Mouse (Mus musculus): Measurements from ENCODE around the gene Diaph3. TPM values are rescaled to one million over a fixed set of nuclear protein-coding genes. Genes with fewer than 3 reads are reported as not detected.

Diaph3 gene
- 1 to 10 TPM; 2.8 to 3.2 TPM for total RNA-seq (2021)
- long read RNA-seq, experiment 1, transcript Diaph3-204 (2 exons, 682 nt), result major isoform, 5 of 5 reads
- long read RNA-seq, experiment 1, partial matches to known transcripts, result 0 of 5 reads
- long read RNA-seq, experiment 1, other reads (novel, unspliced or antisense), result 0 of 5 reads
- long read RNA-seq, experiment 2, partial matches to known transcripts, result 1 of 4 reads
- long read RNA-seq, experiment 2, other reads (novel, unspliced or antisense), result 1 of 4 reads

DNA sequence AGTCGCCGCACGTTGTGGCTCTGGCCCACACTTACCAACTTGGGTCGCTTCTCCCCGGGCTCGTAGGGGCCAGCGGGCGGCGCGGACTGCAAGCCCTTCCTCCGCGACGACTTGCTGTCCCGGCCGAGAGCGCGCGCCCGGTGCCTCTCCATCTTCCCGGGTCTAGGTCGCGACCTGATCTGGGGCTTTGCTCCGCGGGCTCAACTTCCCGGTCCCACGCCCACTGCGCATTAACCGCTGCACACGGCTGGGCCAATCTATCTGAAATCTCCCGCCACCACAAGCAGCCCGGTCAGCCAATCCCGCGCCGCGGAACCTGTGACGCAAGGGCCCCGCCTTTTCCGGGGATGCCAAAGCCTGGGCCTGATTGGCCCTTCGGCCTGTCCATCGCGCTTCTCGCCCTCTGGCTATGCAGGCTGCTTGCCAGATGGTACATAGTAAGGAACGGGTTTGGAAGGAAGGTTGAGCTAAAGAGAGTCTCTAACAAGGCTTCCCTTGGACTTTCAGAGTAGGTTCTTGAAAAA, at the start of gene Diaph3:
Gene Diaph3, minus strand, starts transcription at position 273 of the 524 bp plus-strand sequence.
- peak; percentile 96 to 97 for DNase-seq (ENCODE audit: low spot score in 2 of 2)

DNA sequence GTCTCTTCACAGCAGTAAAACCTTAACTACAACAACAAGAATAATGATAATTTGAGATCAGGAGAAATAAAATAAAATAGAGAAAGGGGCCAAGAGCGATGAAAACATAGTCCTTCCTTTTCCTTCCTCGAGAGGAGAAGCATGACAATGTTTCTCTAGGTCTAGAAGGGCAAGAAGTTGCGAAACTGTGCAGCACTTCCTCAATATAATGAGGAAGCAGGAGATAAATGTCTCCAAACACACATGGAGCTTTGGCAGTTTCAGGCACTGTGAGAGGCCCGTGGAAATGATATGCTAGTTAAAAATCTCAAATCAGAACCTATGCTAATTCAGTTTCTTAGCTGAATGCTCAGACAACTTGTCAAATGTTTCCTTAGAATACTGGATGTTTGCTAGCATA, 49.6 kb upstream of the Diaph3 start:
- DNase-seq (ENCODE audit: low spot score in 2 of 2), result no peak

DNA sequence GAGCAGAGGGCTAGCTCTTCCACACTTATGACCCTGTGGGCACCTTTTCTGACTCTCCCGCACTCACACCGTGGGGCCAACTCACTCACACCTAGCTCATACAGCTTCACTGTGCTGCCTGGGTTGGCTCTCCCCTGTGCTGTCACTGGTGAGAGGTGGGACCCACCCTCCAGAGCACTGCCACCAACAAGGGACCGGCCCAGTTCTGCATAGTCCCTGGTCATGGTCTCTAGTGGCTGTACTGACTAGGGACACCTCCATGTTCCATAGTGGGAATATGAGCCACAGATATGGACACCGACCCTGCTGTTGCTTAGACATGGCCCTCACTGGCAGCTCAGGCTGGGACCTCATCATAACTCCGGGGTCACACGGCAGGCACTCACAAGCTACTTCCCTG, 30.5 kb upstream of the Diaph3 start:
- no peak for DNase-seq (ENCODE audit: low spot score in 2 of 2)

DNA sequence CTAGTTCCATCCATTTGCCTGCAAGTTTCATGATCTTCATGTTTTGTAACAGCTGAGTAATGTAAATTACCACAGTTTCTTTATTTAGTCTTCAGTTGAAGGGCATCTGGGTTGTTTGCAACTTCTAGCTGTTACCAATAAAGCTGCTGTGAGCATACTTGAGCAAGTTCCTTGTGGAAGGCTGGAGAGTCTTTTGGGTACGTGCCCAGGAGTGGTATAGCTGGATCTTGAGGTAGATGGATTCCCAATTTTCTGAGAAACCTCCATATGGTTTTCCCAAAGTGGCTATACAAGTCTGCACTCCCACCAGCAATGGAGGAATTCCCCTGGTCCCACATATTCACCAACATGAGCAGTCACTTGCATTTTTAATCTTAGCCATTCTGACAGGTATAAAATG, 28.1 kb upstream of the Diaph3 start:
- DNase-seq (ENCODE audit: low spot score in 2 of 2), result peak; percentile 13 to 23

DNA sequence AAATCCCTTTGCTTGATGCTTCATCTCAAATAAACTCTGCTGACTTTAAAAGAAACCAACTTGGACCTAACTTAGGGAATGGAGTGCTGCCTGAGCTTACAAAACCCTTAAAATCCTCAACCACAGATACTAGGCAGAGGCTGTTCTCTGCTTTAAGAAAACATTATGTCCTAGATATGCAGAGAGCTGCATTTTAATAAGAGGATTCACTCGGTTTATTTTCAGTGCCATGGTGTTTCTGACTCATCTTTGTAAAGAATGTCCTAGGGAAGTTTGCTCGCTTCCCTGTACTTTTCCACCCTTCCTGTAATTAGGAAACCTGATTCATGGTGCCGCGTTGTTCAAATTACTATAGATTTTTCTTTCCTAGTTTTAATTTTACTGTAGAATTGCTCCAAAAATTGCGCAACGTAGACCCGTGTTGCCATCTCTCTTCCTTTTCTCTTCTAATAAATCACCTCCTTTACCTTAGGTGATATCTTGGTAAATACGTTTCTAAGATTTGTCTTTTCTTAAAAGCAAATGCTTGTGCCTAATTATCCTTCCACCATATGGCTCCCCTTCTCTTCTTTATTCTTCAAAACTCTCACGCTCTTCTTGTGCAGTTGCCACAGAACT, 14.7 kb upstream of the Diaph3 start:
- DNase-seq (ENCODE audit: low spot score in 2 of 2), result peak in 1 of 2 experiments; percentile 17

DNA sequence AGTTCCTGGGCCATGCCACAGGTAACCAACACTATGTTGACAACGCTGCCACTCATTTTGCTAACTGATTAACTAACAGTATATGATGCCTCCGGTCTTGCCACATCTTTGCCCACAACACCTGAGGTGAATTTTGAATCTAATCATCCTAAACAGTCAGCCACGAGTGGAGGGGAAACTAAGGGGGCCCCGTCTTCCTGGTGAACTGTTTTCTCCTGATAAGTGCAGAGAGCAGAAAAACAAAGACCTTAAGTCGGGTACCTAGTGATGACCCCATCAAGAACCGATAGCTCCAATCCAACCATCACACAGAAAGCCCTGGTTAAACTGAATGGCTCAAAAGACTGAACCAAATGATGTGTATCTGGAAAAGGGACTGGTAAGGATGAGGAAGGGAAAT, 8.6 kb upstream of the Diaph3 start:
- DNase-seq (ENCODE audit: low spot score in 2 of 2), result no peak

DNA sequence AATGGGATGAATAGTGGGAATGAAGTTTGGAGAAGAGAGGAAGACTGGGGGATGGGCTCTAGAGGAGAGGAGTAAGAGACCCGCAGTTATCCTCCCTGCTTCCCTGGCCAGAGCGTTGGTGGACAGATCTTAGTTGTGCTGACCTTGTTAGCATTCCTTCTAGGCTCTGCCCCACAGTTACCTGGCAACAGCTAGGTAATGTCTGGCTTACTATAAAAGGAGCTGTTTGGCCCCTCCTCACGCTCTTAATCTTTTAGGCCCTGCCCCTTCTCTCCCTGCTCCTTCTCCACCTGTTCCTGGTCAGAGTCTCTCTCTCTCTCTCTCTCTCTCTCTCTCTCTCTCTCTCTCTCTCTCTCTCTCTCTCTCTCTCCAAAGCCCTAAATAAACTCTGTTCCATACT, 5.7 kb upstream of the Diaph3 start:
- DNase-seq (ENCODE audit: low spot score in 2 of 2), result no peak

DNA sequence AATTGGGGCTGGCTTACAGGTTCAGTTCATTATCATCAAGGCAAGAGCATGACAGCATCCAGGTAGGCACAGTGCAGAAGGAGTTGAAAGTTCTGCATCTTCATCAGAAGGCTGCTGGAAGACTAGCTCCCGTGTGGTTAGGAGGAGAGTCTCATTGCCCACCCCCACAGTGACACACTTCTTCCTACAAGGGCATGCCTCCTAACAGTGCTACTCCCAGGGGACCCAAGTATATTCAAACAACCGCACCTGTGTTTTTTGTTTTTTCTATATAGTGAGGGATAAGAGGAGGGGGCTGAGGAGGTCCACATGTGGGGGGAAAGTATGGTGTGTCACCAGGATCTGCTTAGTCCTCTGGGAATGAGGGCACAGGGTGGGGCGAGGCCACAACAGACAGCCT, 4.3 kb upstream of the Diaph3 start:
- no peak for DNase-seq (ENCODE audit: low spot score in 2 of 2)

DNA sequence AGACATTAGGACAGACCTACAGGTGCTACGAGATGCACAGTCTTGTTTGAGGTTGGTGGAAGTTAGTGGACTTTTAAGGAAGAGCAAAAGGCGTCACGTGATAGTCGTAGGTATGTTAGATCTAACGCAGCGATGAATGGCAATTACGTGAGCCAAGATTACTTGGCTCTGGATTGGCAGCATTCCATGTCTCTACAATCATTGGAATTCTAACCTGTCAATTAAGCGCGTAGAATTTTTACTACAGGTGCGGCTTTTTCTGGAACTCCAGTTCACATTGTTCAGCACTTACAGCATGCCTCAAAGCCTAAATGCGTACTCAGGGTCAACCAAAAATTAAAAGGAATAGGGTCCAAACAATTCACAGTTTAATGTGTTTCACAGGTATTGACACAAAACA, 742 bp upstream of the Diaph3 start:
- DNase-seq (ENCODE audit: low spot score in 2 of 2), result no peak

DNA sequence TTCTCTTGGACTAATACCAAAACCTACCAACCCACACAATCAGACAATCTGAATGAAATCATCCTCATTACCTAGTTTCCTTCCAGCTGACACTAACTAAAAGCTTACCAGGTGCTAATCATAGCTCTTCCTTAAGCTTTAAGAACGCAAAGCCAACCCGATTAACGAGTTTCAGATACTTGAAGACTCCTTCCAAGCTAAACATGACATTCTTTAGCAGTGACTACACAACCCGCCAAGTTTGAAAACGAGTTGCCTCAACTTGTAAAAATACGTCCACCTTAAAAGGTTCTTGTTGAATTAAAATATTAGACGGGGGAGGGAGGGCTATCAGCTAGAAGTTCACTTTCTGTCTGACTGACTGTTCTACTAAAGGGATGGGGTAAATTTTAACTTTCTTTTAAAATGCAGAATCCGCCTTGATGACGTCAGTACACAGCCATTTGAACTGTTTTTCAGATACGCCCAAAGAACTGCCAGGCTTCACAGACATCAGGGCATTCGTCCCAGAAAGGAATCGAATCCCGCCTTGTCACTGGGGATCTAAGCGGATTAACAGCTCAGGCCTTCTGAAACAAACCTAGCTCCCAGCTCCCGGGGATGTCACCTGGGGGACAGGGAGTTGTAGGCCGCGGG, 590 bp downstream of the Diaph3 start:
- DNase-seq (ENCODE audit: low spot score in 2 of 2), result no peak

DNA sequence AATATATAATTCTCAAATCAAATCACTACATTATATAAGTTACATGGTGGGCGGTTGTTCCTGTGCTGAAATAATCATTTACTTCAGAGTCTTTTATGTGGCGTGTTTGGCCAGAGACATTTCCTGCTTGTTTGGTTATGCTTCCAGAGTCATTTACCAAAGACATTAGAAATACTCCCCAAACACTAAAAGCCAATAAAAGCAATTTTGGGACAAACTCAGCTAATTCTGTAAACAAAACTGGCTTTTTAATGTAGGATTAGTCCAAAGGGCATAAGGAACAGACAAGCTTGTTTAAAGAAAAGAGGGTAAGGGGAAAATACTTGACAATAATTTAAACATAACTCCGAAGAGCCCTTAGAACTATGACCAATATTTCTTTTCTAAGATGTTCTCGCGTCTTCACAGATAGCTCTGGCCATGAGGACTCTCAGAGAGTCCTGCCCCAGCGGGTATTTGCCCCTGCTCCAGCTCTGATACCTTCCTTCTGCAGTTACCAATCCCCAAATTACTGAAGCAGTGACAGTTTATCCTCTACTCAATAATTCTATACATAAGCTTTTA, 14.9 kb downstream of the Diaph3 start:
- DNase-seq (ENCODE audit: low spot score in 2 of 2), result no peak

DNA sequence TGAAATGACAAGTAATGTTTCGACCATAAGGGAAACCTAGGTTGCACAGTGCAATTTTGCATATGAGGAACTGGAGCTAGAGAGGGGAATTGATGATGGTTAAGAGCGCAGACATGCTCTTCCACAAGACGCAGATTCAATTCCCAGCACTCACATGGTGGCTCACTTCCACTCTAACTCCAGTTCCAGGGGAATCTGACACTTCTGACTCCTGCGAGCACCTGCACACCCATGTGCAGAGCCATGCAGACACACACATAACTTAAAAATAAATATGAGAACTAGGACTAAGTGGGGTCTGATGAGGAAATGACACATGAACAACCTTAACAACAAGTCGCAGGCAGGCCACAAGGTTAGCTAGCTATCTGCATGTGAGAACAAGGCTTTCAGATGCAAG, 15.5 kb downstream of the Diaph3 start:
- no peak for DNase-seq (ENCODE audit: low spot score in 2 of 2)

DNA sequence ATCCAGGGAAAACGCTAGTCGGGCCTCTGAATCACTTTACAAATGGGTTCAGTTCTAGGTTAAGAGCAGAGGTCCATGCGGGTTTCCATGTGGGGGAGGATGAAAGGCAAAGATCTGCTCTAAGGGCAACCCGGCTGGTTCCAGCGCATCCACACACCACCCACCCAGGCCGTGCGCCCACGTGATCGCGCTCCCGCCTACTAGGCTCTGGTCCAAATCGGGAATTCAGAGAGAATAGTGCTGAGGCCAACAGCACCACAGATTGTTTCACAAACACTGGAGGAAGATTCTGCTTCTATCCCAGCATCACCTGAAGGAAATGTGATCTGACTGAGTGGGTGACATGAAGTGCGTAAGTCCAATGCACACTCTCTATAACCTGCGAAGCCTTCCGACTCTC, 17.9 kb downstream of the Diaph3 start:
- DNase-seq (ENCODE audit: low spot score in 2 of 2), result peak in 1 of 2 experiments; percentile 27

DNA sequence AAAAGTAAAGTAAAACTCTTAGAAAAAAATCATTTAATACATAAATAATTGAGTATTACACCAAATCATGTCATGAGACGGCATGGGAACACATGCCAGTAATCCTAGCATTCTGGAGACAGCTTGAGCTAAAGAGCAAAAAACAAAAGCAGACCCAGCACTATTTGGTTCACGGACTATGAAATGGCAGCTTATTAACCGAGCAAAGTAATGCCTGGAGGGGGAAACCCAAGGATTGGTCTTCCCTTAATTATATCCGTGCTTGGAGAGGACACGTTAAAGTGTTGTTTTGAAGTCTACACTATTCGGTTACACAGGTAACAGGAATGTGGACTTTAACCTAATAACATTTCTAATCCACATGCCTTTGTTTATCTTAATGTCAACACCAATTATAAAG, 19.2 kb downstream of the Diaph3 start:
- no peak for DNase-seq (ENCODE audit: low spot score in 2 of 2)

DNA sequence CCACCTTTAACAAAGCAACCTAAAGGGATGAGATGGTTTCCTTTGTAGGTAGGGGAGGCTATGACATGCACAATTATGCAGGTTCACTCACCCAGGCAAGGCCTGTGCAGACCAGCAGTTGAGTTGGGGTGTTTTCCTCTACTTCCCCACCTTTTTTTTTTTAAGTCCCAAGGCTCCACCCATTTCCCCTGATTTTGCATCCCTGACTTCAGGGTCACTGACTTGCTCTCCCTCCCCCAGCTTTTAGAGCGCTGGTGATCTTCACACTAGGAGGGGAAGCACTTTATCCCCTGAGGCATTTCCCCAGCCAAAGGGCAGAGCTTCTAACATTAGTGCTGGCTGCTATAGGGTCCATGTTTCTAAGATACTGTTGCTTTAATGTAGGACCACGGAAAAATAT, 30.4 kb downstream of the Diaph3 start:
- no peak for DNase-seq (ENCODE audit: low spot score in 2 of 2)

DNA sequence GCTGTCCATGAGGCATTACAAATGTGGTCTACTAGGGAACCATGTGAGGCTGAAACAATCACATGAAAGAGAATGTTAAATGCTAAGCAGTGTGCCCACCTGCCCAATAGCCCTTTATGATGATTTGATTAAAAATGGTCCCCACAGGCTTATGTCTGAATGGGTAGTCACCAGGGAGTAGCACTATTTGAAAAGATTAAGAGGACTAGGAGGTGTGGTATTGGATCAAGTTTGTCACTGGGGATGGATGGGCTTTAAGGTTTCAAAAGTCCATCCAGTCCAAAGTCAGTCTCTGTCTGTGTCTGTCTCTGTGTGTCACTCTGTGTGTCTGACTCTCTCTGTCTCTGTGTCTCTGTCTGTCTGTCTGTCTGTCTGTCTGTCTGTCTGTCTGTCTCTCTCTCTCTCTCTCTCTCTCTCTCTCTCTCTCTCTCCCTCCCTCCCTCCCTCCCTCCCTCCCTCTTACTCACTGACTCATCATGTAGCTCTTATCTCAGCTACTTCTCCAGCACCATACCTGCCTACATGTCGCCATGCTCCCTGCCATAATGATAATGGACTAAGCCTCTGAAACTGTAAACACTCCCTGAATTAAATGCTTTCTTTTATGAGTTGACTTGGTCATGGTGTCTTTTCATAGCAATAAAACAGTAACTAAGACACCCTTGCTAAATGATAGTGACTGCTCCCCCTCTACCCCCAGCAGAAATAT, 41.5 kb downstream of the Diaph3 start:
- no peak for DNase-seq (ENCODE audit: low spot score in 2 of 2)

DNA sequence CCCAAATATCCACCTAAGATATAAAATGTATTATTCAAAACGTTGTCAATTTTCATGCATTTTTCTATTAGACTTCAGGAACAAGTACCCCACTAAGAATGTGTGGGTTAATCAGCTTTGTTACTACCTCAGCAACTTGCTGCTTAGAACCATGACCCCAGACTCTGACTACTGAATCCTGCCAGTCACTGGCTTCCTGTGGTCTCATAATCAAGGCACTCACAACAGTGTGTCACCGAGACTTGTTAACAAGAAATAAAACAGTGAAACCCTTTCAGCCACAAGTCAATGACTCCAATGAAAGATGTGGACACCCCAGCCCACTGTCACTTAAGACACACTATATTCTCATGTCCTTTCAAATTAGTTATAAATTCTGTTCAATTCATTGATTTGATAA, 42.9 kb downstream of the Diaph3 start:
- no peak for DNase-seq (ENCODE audit: low spot score in 2 of 2)

DNA sequence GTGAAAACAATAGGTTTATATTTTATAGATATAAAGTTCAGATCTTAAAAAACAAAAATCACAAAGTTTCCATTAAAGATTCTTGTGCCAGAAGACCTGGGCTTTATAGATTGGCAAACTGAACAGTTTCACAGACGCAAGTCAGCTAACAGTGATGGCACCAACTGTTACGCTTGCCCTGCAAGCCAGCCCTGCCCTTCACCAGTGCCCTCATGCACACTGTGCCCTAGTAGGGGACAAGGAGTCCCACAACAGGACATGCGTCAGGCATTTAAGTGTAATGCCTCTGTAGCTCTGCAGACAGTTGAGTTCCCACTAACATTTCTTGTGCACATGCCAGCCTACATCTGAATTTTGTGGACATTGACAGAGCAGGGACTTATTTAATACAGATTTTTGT, 49.5 kb downstream of the Diaph3 start:
- no peak for DNase-seq (ENCODE audit: low spot score in 2 of 2)

DNA sequence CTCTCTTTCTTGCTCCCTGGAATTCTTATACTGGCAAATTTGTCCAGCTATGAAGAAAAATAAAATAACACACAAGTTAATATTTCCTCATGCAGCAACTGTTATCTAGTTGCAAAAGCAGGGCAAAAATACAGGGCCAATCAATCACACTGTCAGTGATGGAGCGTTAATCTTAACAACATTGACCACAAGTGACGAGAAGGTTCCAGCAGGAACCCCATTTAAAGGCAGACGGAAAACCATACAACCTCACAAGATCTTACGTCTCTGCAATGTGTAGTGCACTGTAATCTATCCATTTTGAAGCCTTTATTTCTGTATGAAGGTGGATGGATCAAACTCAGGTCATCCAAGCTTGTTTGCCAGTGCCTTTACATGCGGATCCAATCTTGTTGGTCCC, 49.9 kb downstream of the Diaph3 start:
- no peak for DNase-seq (ENCODE audit: low spot score in 2 of 2)

DNA sequence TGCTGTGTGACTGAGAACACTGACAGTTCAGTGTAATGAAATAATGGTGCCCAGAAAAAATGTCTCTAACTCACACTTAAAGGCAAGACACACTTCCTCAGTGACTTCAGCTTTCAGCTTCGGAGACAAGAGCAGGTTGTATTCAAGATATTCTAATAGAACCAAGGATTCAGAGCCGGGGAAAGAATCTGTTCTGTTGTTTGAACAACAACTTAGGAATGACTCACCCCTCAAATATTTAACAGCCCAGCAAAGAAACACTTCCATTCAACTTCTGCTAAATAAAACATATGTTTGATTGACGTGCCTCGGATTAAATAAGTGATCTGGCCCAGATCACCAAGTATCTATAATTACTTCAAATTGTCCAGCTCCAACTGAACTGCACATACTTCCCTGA, 52.1 kb downstream of the Diaph3 start:
- no peak for DNase-seq (ENCODE audit: low spot score in 2 of 2)

DNA sequence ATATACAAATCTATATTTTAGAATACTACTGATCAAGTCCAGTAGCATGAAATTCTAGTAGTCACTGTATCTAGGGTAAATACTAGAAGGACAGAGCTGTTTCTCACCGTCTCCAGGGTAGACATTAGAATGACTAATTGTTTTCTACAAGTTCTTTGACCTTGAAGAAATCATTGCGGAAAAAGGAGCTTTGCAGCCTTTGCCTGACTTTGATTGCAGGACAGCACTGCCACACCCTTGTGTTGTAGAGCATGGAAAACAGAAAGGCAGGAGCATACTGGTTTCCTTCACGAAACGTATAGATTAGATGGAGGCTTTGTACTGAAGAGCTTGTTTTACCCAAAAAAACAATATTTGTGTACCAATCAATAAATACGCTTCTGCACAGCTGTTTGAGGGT, 52.6 kb downstream of the Diaph3 start:
- DNase-seq (ENCODE audit: low spot score in 2 of 2), result no peak

DNA sequence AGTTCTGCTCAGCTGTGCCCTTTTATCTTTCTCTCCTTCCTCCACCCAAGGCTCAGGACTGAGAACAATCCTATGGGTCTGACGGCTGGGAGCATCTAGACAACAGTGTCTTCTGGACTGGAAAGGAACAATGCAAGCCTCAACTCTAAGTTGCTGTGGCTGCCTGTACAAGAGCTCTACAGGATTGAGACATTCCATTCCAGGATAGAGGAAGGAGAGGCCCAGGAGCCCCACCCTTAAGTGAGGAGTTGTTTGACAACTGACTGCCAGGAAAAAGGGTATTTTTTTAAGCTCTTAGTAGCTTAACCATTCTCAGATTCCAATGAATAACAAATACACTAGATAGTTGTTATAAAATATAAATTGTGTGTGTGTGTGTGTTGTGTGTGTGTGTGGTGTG, 53.0 kb downstream of the Diaph3 start:
- no peak for DNase-seq (ENCODE audit: low spot score in 2 of 2)
